Mouse (Mus musculus): ENCODE data around the gene Rprml. TPM values are rescaled to one million over a fixed set of nuclear protein-coding genes. Genes with fewer than 3 reads are reported as not detected.
"Not testable (repeated sequence)": the region's sequence is repeated elsewhere in the genome, so short reads cannot be mapped to it uniquely, and the experiment has no call there.

Gene Rprml
- total RNA-seq, 1 experiment from 2014 or later = not detected

DNA sequence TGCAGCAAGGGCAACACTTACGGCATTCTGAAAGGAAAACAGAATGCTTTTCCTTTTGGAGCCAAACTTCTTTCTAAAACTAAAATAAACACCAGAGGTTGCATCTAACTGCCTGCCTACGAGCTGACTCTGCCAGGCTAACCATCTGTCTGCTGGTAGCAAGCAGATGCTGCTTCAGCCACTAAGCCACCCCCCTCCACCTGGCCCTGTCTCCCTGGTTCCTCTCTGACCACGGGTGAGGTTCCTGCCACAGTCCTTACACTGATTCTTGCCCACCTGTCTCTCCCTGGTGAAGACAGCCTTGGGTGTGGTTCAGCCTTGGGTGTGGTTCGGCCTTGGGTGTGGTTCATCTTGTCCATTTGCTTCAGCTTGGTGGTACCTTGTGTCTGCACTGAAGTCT, 12.5 kb downstream of the Rprml start:
- ATAC-seq (ENCODE audit: extremely low read depth, insufficient number of reproducible peaks, low FRiP score, poor library complexity, severe bottlenecking) = no peak

DNA sequence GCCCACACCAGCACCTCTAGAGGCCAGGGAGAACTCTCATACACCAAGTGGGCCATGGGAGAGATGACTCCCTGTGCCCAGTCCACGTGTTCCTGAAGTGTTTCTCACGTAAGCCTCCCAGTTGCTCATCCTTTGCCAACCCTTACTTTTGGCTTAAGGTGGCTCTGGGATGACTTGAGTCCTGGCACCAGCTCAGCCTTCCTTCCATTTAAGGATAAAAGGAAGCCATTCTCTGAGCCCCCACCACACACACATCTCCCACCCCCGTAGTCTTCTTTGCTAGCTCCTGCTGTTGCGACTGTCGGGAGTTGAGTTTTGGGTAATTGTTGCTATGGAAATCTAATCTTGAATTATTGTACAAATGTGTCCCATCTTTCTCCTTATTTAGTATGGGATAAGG, 13.2 kb downstream of the Rprml start:
- no peak for ATAC-seq (ENCODE audit: extremely low read depth, insufficient number of reproducible peaks, low FRiP score, poor library complexity, severe bottlenecking)

DNA sequence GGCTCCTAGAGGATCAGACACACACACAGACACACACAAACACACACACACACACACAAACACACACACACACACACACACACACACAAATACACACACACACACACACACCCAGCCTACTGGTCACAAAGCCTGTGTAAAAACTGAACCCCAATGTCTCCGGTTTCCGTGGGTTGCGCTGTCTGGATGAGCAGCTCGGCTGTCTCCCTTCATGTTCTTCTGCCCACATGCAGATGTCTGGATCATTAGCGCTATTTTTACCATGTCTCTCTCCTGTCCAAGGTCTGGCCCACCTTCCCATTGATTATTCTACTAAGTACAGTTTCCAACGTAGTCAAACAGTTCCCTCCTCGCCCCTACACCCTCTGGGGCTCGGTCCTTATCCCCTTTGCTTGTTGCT, 13.7 kb downstream of the Rprml start:
- ATAC-seq (ENCODE audit: extremely low read depth, insufficient number of reproducible peaks, low FRiP score, poor library complexity, severe bottlenecking) = no peak

DNA sequence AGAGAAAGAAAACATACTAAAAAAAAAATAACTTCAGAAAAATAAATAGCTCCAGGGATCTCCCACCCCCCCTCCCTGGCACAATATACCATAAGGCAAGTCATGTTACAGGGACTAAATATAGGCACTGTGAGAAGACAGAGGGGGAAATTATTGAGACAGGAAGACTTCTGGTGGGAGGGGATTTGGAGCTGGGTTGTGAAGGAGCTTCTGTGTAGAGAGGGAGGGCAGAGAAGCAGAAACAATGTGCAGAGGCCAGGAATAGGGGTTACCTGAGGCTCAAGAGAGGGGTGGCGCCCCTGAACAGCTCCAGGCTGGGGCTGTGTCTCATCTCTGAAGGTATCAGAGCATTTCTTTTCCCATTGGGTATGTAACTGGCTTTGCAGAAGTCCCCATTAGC, 16.3 kb downstream of the Rprml start:
- ATAC-seq (ENCODE audit: extremely low read depth, insufficient number of reproducible peaks, low FRiP score, poor library complexity, severe bottlenecking) = no peak

DNA sequence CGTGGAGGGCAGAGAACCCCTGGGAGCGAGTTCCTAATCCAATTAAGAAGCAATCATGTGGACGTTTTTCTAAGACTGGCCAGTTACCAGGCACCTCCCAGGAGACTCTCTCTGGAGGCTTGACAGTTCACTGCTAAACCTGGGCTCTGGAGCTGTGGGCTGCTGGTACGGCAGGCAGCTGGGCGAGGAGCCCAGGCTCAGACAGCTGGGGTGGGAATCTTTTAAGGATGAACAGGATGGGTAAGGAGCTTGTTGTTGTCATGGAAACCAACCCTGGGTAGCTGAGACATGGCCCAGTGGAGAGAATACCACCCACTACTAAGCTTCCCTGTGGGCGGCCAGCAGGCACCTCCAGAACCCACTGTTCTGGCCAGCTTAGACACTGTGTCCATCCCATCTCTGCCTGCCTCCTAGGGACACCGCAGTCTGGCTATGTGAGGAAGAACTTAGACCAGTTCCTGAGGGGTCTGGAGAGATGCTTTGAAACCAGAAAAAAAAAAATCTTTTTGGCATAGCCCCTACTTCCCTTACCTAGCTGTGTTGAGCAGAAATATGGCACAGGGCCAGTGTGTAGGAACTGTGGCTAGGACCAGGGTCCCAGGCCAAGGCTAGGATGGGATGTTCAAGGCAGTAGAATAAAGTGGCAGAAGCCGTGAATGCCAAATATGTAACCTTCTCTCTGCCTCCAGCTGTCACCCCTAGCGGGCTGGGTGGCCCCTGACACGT, 17.0 kb downstream of the Rprml start:
- ATAC-seq (ENCODE audit: extremely low read depth, insufficient number of reproducible peaks, low FRiP score, poor library complexity, severe bottlenecking) = no peak

DNA sequence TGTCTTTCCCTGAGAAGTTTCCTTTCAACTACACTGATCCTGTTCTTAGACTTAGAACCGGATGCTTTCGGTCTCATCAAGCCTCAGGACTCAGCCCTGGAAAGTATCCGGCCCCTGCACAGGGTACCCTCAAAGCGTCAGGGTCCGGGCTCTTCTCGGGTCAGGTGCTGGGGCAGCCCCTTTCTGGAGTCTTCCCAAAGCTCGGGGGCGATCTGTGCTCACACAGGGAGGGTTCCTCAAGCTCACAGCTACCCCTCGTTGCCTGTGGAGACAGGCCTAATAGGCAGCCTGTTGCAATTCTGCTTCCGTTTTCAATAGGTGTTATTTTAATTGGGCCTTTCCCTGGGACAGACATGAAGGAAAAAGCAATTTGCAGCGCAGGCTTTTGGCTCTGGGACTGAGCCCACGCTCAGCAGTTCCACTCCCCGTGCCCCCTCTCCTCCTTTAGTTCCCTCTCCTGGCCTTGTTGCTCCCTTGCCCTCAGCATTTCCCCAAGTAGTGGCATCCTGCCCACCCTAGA, 17.6 kb downstream of the Rprml start:
- ATAC-seq (ENCODE audit: extremely low read depth, insufficient number of reproducible peaks, low FRiP score, poor library complexity, severe bottlenecking) = no peak

DNA sequence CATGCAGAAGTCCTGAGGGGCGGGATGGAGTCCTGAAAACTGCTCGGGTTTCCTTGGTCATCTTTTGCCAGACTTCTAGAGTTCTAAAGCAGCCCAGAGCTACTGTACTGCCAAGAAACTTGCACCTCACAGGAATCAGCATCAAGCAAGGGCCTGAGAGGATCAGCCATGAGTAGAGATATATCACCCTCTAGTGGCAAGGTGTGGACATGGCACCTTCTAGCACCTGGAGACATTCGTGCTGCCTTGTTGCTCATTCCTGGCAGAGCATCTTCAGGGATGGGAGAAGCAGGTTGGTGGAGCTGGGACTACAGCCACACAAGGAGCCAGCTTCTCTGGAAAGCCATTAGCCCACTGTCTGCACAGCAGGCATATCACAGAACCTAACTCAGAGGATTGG, 26.2 kb downstream of the Rprml start:
- peak; percentile 27; the same call in 1 of the 2 replicates for ATAC-seq (ENCODE audit: extremely low read depth, insufficient number of reproducible peaks, low FRiP score, poor library complexity, severe bottlenecking)

DNA sequence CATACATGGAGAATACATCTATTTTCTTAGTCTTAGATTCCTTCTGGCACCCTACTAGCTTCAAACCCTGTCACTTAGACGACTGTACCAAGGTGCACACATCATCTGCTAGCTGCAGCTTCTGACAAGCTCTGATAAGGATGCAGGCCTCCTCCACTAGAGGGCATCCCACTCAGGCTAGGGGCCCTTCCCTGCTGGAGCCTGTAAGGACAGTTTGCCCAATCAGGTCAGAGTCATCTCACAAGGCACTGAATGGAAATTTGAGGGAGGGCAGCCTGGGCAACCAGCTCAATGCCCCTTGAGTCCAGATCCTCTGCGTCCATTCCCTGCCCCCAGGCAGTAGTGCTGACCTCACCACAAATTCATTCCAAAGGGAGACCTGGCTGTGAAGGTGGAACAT, 27.7 kb downstream of the Rprml start:
- ATAC-seq (ENCODE audit: extremely low read depth, insufficient number of reproducible peaks, low FRiP score, poor library complexity, severe bottlenecking) = not testable (repeated sequence)

DNA sequence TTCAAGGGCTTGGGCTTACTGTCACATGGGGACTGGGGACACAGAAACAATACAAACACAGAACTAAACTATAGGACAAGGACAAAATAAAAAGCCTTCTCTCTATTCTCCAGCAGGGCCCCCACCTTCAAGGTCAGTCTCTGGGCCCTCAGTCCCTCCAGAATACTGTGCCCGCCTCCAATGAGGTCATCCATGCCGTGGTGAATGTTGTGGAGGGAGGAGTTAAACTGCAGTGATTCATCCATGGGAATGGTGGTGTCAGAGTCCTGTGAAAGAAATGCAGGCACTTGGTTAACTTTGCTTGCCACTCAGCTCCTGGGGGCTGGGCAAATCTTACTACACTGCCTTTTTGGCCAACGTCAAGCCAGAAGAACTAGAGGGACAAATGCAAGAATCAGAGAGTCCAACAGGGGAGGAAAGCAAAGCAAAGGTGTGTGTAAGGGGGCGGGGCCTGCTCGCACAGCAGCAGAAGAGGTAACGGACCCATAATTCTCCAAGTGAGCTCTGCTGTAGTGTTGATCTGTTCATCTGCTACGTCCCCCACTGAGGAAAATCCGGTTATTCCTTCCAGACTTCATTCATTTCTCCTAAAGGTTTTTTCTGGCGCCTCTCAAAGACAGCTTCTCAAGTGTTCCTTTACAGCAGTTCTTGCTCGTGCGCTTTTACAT, 34.4 kb downstream of the Rprml start:
- ATAC-seq (ENCODE audit: extremely low read depth, insufficient number of reproducible peaks, low FRiP score, poor library complexity, severe bottlenecking) = no peak

DNA sequence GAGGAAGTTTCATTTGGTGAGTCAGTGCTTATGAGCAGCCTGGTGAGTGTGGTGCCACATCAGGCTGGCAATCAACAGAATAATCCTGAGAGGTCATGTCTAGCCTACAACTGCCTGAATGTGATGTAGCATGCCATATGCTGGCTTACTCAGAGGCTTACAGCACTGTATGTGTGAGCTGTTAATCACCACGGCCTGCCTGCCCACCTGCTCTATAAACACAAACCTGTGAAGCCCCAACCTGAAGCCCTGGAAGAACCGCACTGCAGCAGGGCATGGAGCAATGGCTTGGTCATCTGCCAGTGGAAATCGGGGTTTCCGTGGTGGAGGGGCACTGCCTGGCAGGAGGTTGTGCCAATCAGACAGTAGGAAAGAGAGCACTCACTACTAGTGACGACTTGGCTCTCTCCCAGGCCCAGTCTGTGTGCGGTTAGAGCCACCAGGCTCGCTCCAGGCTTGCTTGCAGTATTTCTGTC, 35.9 kb downstream of the Rprml start:
- no peak for ATAC-seq (ENCODE audit: extremely low read depth, insufficient number of reproducible peaks, low FRiP score, poor library complexity, severe bottlenecking)

DNA sequence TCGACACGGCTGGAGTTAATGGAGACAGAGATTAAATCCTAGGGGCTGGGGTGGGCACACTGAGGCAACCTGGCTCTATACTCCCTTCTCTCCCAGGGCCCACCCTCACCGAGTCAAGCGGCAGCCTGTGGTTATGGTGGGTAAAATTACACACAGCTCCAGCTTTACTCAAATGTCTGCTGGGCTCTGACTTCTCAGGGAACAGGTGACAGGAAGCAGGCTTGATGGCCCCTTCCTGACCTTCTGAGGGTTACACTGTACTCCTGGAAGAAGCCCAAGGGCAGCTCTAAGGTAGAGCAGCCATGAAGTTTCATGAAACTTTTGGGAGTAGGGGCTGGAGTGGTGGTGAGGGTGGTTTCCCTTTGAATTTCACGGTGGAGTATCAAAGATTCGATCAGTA, 37.3 kb downstream of the Rprml start:
- ATAC-seq (ENCODE audit: extremely low read depth, insufficient number of reproducible peaks, low FRiP score, poor library complexity, severe bottlenecking) = no peak

DNA sequence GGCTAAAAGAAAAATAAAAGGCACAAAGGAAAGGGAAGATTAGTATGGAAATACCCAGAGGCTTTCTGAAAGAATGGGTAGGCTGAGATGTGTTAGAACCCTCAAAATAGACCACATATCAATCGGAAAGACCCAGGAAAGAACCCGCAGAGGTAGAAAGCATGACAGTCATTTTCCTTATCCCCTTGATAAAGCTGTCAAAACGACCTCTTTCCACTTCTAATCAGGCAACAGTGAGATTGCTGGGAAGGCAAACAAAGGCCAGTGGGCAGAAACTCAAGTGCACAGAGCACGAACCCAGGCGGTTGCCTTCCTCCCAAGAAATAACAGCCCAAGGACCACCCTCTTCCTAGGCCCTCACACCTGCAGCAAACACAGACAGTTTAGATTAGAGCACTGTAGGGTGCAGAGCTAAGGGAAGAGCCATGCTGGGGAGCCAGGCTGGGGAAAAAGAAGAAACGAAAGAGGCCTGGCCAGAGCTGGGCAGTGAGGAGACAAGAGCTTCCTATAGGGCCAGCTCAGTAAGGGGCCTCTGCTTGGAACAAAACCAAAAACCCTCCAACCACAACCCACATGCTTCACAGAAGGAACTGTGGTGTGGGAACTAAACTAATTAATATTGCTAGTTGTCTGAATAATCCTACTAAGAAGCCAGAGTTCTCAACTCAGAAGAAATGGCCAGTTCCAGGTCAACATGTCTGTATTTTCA, 39.1 kb downstream of the Rprml start:
- no peak for ATAC-seq (ENCODE audit: extremely low read depth, insufficient number of reproducible peaks, low FRiP score, poor library complexity, severe bottlenecking)

DNA sequence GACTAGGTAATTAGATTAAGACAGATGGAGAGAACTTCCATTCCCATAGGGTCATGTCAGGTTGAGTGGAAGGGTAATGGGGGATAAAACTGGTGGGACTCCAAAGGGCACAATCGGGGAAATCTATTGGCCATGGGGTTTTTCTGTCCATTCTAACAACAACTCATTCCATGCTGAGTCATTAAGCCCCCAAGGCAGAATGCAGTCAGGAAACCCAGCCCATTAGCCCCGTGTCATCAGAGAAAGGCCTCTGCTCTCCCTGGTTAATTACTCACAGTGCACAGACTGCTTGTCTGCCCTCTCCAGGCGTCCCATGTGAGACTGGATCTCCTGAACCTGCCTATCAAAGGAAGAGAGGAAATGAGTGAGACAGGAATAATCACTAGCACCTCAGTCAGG, 39.6 kb downstream of the Rprml start:
- no peak for ATAC-seq (ENCODE audit: extremely low read depth, insufficient number of reproducible peaks, low FRiP score, poor library complexity, severe bottlenecking)

DNA sequence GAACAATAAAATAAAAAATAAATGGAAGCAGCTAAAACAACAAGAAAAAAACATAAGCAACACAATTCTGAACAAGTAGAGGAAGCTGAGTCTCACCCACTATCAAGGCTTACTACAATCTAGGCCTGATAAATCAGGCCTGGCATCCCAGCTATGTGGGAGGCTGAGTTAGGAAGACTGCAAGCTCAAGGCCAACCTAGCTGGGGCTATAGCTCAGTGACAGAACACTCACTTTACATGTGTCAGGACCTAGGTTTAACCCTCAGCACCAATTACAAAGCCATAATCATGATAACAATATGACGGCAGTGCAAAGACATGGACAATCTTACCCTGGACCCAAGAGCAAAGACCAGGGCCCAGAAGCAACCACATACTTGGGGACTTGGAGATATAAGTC, 41.7 kb downstream of the Rprml start:
- no peak for ATAC-seq (ENCODE audit: extremely low read depth, insufficient number of reproducible peaks, low FRiP score, poor library complexity, severe bottlenecking)

DNA sequence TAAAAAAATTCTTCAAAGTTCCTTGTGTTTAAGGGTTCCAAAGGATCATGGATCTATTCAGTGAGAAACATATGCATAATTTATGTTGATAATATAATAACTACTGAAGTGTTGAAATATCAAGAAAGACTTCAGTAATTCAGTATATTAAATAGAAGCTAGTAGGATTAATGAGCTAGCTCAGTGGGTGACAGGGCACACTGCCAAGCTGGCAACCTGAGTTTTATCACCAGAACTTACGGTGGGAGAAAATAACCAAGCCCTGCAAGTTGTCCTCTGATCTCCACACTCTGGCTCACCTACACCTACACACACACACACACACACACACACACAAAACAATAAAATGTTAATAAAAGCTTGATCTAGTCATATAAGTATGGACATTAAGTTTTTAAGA, 43.9 kb downstream of the Rprml start:
- ATAC-seq (ENCODE audit: extremely low read depth, insufficient number of reproducible peaks, low FRiP score, poor library complexity, severe bottlenecking) = no peak

DNA sequence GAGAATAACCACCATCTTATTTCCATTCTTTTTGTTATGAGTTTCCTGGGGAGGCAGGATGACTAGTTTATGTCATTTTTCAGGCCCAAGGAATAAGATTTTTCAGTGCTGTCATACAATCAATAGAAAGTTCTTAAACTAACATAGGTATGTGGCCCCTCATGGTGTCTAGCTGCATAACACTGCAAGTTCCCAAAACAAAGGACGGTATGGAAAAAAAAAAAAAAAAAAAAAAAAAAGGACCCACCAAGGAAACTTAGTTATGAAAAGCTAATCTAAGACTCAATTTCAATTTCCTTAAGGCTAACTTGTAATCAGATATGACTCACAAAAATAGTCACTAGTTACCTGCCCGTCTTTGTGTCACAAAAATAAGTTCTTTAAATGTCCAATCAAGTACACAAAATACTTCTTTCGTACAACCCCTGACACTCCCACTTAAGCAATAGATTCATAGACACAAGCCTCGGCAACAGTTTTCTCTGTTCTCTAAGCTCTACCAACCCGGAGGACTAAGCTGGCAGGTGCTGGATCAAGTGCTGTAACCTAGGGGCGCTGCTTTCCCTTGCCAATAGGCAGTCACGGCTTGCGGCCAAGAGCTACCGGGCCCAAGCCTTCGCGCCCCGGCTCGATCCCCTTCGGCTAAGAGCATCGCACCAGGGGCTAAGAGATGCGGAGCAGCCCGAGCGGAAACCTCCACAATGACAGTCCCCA, 47.6 kb downstream of the Rprml start:
- peak; percentile 34; the same call in 1 of the 2 replicates for ATAC-seq (ENCODE audit: extremely low read depth, insufficient number of reproducible peaks, low FRiP score, poor library complexity, severe bottlenecking)

DNA sequence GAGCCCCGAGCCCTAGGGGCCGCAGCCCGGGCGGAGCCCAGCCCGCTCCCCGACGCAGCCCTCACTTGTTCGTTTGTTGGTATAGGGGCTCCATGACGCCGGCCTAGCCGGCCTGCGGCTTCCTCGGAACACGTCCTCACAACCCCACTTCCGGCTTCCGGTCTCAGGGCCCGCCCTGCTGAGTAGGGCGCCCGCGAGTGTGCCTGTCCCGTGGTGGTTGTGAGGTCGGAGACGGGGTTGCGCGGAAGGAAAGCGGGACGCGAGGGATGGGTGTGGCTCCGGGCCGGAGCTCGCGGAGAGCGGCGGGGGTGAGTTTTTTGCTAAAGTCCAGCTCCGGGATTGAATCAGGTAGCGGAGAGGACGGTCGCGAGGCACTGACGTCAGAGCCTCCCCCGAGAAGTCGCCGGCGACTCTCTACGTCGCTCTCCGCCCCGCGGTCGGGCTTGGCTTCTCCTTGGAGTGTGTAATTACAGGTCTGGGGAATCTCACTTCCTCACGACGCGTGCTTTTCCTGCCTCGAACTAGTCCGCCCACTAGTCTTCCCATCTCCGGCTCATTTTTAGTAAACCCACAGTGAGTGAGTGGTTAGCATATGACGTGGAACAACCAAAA, 48.3 kb downstream of the Rprml start, which contains the start of gene Gosr2:
Gosr2 (minus strand) TSS at position 334 of the 612 bp plus-strand sequence.
- ATAC-seq (ENCODE audit: extremely low read depth, insufficient number of reproducible peaks, low FRiP score, poor library complexity, severe bottlenecking) = peak; percentile 89

DNA sequence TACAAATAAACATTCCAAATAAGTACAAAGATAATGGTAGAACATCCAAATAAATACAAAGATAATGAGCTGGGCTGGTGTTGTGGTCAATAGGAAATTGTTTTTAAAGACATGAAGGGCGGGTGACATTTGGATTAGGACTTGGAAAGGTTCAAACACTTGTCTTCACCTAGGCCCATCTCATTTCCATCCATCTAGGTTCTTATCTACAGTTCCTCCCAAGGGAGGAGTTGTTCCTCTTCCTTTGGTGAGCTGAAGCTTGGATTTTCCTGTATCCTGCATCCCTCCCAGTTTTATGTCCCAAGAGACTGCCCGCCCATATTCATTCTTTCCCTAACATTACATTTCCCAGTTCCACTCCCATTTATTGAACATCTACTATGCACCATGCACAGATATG, 48.9 kb downstream of the Rprml start:
- ATAC-seq (ENCODE audit: extremely low read depth, insufficient number of reproducible peaks, low FRiP score, poor library complexity, severe bottlenecking) = no peak
